Mouse (Mus musculus): ENCODE measurements around the gene Zfp949. TPM values are rescaled to one million over a fixed set of nuclear protein-coding genes. Genes with fewer than 3 reads are reported as not detected.

The Zfp949 gene
- 7.6 and 8.4 TPM in 2 replicates for polyA plus RNA-seq (2014; fragmentation: Nextera tagmentation; extraction: Ambion mirVana)

DNA sequence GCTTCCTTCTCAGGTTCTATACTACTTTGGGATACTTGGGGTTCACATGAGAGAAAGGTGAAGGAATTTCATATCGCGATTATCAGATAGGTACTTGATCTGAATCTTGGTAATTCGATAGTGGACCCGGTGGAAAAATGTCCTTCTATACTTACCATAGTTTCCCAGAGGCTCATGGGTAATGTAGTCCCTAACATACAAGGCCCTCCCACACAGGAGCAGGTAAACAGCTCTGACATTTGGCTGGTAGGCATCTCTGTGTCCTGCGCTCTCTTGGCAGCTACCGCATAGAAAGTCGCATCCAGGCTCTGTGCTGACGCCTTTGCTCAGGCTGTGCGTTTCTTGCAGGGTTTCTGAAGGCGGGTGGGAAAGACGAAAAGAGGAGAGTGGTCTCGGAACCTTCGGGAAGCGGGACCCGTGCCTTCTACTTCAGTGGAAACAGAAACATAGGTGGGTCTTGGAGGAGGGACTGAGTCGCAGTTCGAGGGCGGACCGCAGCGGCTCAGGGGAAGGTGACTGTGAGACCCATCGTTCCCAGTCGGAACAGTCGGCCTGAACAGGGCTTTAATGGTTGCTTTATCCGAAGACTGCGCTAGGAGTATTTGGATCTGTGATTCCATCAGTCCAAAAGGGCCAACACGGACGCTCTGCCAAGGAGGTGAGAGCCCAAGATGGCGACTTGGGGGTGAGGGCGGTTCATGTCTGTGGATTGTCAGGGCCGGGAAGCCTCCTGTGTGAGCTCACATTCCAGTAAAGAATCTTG is at the start of gene Zfp949:
Gene Zfp949 (plus strand): TSS at position 170 of the 763 bp plus-strand sequence.
- no peak for TF ChIP-seq CTCF (IDR thresholded peaks at IDR 0.05; ENCODE audit: low read depth)
- peak within 1 kb of the TSS; percentile 63 for H3K9ac ChIP-seq
- no peaks in the 10 kb centered on the region for H3K9me3 ChIP-seq (ENCODE audit: low read depth, low read length)
- H3K36me3 ChIP-seq (ENCODE audit: insufficient read depth), result no peaks in the 10 kb centered on the region
- H3K27me3 ChIP-seq (ENCODE audit: insufficient read depth, low read length), result no peaks in the 10 kb centered on the region
- DNase-seq (peak; percentile 91), ATAC-seq (ENCODE audit: insufficient read depth) (peak; percentile 94)
- H3K4me2 ChIP-seq, result peak within 1 kb of the TSS; percentile 61
- under 1% methylated on average over 30 of the region's 30 CpGs for WGBS
- H3K4me3 ChIP-seq (ENCODE audit: low read depth, low read length), result peak within 1 kb of the TSS; percentile 61
- peak within 1 kb of the TSS; percentile 64 for H3K27ac ChIP-seq (ENCODE audit: low read depth)
- H3K4me1 ChIP-seq (ENCODE audit: insufficient read depth), result no peaks in the 10 kb centered on the region; the same call in 1 of the 2 replicates

GRCm38 (mm10) chr9:88500112-88500511 is 47.7 kb upstream of the Zfp949 start:
- no peak for ATAC-seq (ENCODE audit: insufficient read depth)
- 73% methylated on average over 2 of the region's 2 CpGs for WGBS
- TF ChIP-seq CTCF (IDR thresholded peaks at IDR 0.05; ENCODE audit: low read depth), result no peak

DNA sequence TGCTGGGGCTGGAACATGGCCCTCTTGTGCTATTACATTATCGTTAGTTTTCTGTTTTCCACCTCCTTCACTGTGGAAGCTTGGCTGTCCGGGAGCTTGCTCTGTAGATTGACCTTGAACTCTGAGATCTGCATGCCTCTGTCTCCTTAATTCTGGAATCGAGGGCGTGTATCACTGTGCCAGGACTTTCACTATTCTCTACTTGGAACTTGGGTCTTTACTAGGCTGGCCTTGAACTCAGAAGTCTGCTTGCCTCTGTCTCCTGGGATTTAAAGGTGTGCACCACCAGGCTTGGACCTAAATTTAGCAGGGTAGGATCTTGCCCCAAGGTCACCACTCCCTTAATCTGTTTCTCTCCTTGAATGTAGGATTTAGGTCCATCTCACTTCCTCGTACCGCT is 46.0 kb upstream of the Zfp949 start:
- H3K9ac ChIP-seq, result no peak overlapping the region
- no peak overlapping the region for H3K4me2 ChIP-seq
- H3K27ac ChIP-seq (ENCODE audit: low read depth), result no peak overlapping the region
- ATAC-seq (ENCODE audit: insufficient read depth) (no peak), DNase-seq (no peak)
- no peaks in the 10 kb centered on the region for H3K4me1 ChIP-seq (ENCODE audit: insufficient read depth)
- H3K36me3 ChIP-seq (ENCODE audit: insufficient read depth), result no peaks in the 10 kb centered on the region
- no peaks in the 10 kb centered on the region for H3K27me3 ChIP-seq (ENCODE audit: insufficient read depth, low read length)
- TF ChIP-seq CTCF (IDR thresholded peaks at IDR 0.05; ENCODE audit: low read depth), result no peak
- no peaks in the 10 kb centered on the region for H3K9me3 ChIP-seq (ENCODE audit: low read depth, low read length)
- no peak overlapping the region for H3K4me3 ChIP-seq (ENCODE audit: low read depth, low read length)
- WGBS, result 84% methylated on average over 6 of the region's 6 CpGs

More at GRCm38 (mm10) chr9:88500112-88500511, 47.7 kb upstream of the Zfp949 start:
- H3K27me3 ChIP-seq (ENCODE audit: insufficient read depth, low read length), result no peaks in the 10 kb centered on the region
- no peaks in the 10 kb centered on the region for H3K4me1 ChIP-seq (ENCODE audit: insufficient read depth)
- H3K36me3 ChIP-seq (ENCODE audit: insufficient read depth), result no peaks in the 10 kb centered on the region
- no peak overlapping the region for H3K27ac ChIP-seq (ENCODE audit: low read depth)
- no peak for DNase-seq
- H3K4me2 ChIP-seq, result no peak overlapping the region
- no peak overlapping the region for H3K9ac ChIP-seq
- H3K9me3 ChIP-seq (ENCODE audit: low read depth, low read length), result no peaks in the 10 kb centered on the region
- no peak overlapping the region for H3K4me3 ChIP-seq (ENCODE audit: low read depth, low read length)

GRCm38 (mm10) chr9:88515546-88515945 is 32.3 kb upstream of the Zfp949 start:
- H3K9me3 ChIP-seq (ENCODE audit: low read depth, low read length), result no peaks in the 10 kb centered on the region
- no peak overlapping the region for H3K27ac ChIP-seq (ENCODE audit: low read depth)
- no peak overlapping the region for H3K9ac ChIP-seq
- 84% methylated on average over 1 of the region's 1 CpGs for WGBS
- no peak overlapping the region for H3K4me2 ChIP-seq
- no peaks in the 10 kb centered on the region for H3K27me3 ChIP-seq (ENCODE audit: insufficient read depth, low read length)
- no peak for TF ChIP-seq CTCF (IDR thresholded peaks at IDR 0.05; ENCODE audit: low read depth)
- peaks cover under 1% of the 10 kb centered on the region; the same call in 1 of the 2 replicates for H3K4me1 ChIP-seq (ENCODE audit: insufficient read depth)
- no peak overlapping the region for H3K4me3 ChIP-seq (ENCODE audit: low read depth, low read length)
- H3K36me3 ChIP-seq (ENCODE audit: insufficient read depth), result peaks cover 10% of the 10 kb centered on the region
- DNase-seq (no peak), ATAC-seq (ENCODE audit: insufficient read depth) (no peak)

DNA sequence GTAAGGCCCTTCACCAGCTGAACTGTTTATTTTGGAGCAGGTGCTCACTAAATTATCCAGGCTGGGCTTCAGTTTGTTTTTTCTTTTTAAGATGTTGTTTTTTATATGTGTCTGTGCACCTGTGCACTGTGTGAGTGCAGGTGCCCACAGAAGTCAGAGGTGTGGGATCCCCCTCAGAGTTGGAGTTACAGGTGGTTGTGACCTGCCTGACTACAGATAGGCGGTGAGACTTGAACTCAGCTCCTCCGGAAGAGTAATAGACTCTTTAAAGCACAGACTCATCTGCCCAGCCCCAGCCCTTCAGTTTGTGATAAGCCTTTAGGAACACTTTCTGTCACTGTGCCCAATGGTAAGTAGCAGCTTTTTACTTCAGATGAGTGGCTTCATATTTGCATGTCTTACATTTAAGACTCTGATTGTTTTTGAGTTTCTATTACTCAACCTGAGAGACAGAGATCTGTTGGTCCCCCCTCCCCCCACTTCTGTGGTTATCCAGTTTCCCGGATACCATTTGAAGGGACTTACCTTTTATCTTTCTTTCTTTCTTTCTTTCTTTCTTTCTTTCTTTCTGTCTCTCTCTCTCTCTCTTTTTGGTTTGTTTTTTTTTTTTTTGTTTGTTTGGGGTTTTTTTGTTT is 31.3 kb upstream of the Zfp949 start:
- H3K36me3 ChIP-seq (ENCODE audit: insufficient read depth), result peaks cover 19% of the 10 kb centered on the region
- no peak overlapping the region for H3K9ac ChIP-seq
- DNase-seq (no peak), ATAC-seq (ENCODE audit: insufficient read depth) (no peak)
- no peak overlapping the region for H3K4me3 ChIP-seq (ENCODE audit: low read depth, low read length)
- H3K4me2 ChIP-seq, result no peak overlapping the region
- no peaks in the 10 kb centered on the region for H3K27me3 ChIP-seq (ENCODE audit: insufficient read depth, low read length)
- H3K27ac ChIP-seq (ENCODE audit: low read depth), result no peak overlapping the region
- H3K4me1 ChIP-seq (ENCODE audit: insufficient read depth), result peaks cover 3% of the 10 kb centered on the region; the same call in 1 of the 2 replicates
- TF ChIP-seq CTCF (IDR thresholded peaks at IDR 0.05; ENCODE audit: low read depth), result no peak
- no peaks in the 10 kb centered on the region for H3K9me3 ChIP-seq (ENCODE audit: low read depth, low read length)
- WGBS, result 84% methylated on average over 3 of the region's 3 CpGs

DNA sequence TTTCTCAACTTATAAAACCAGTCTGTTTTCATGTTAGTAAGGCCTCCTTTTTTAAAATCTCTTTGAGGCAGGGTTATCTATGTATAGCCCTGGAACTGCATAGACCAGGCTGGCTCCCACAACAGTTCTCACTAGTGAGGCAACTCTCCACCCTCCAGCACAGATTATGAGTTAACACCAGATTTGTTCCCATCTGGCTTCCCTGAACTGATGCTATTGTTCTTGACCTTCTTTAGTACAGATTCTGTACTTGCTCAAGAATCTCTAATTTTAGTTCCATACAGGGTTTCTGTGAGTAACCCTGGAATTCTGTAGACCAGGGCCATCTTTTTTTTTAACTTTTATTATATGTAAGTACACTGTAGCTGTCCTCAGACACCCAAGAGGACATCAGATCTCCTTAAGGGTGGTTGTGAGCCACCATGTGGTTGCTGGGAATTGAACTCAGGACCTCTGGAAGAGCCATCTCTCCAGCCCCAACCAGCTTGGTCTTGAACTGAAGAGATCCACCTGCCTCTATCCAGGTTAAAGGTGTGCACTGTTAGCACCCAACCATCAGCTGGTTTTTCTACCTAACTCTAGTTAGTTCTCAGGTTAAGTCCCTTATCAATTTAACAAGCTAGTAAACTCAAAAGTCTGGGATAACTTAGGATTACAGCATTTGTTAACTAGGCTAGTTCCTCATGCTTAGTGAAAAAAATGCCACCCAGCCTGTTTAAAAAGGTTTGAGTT is 28.3 kb upstream of the Zfp949 start:
- peaks cover 3% of the 10 kb centered on the region; the same call in 1 of the 2 replicates for H3K4me1 ChIP-seq (ENCODE audit: insufficient read depth)
- peak overlapping the region; percentile 71; the same call in 1 of the 2 replicates for H3K4me2 ChIP-seq
- 0 out of 2 replicates have a peak overlapping the region, but pooled peaks have one; percentile 32 for H3K27ac ChIP-seq (ENCODE audit: low read depth)
- DNase-seq (peak; percentile 23), ATAC-seq (ENCODE audit: insufficient read depth) (no peak)
- no peak for TF ChIP-seq CTCF (IDR thresholded peaks at IDR 0.05; ENCODE audit: low read depth)
- no peaks in the 10 kb centered on the region for H3K9me3 ChIP-seq (ENCODE audit: low read depth, low read length)
- no peaks in the 10 kb centered on the region for H3K27me3 ChIP-seq (ENCODE audit: insufficient read depth, low read length)
- no peak overlapping the region for H3K9ac ChIP-seq
- H3K36me3 ChIP-seq (ENCODE audit: insufficient read depth), result peaks cover 24% of the 10 kb centered on the region
- H3K4me3 ChIP-seq (ENCODE audit: low read depth, low read length), result no peak overlapping the region

All from lung, embryonic 14.5 days (tissue).